Mouse (Mus musculus) kidney, embryonic 14.5 days (tissue): ENCODE data around the gene Zfp771. TPM values are rescaled to one million over a fixed set of nuclear protein-coding genes. Genes with fewer than 3 reads are reported as not detected.

Experiments
- ATAC-seq: fragments of 200-750 bp; cut with Nextera tagmentation; 2 replicates; pipeline ENCODE4 v1.8.0; 2017; ENCODE audit warnings: moderate number of reproducible peaks, mild to moderate bottlenecking, moderate TSS enrichment, moderate library complexity; ENCODE audit not compliant: low FRiP score, low TSS enrichment
- H3K27ac ChIP-seq: fragments of 300-500 bp; sonication (generic); 2 replicates; pipeline ENCODE4 v1.5.1; 2014; ENCODE audit warnings: low read depth, mild to moderate bottlenecking, low read length, moderate library complexity, mixed read lengths
- H3K27me3 ChIP-seq: fragments of 300-500 bp; sonication (generic); 2 replicates; pipeline ENCODE4 v1.6.1; 2014; ENCODE audit warnings: mild to moderate bottlenecking, low read length; ENCODE audit not compliant: control insufficient read depth, insufficient read depth
- H3K36me3 ChIP-seq: fragments of 300-500 bp; sonication (generic); 2 replicates; pipeline ENCODE4 v1.6.1; 2014; ENCODE audit warnings: low read length, mixed read lengths; ENCODE audit not compliant: control insufficient read depth, insufficient read depth
- H3K4me1 ChIP-seq: fragments of 300-500 bp; sonication (generic); 2 replicates; pipeline ENCODE4 v1.6.1; 2014; ENCODE audit warnings: low read length, mixed read lengths; ENCODE audit not compliant: control insufficient read depth, insufficient read depth
- H3K4me2 ChIP-seq: fragments of 300-500 bp; sonication (generic); replicated peaks from 2 replicates; pipeline ENCODE4 v1.6.1; 2014; ENCODE audit warnings: low read depth, mild to moderate bottlenecking, low read length
- H3K4me3 ChIP-seq: fragments of 300-500 bp; sonication (generic); 2 replicates; pipeline ENCODE4 v1.5.1; 2014; ENCODE audit warnings: mild to moderate bottlenecking, low read length
- H3K9ac ChIP-seq: fragments of 300-500 bp; sonication (generic); 2 replicates; pipeline ENCODE4 v1.6.1; 2014; ENCODE audit warnings: low read depth, mild to moderate bottlenecking, low read length, moderate library complexity
- H3K9me3 ChIP-seq: fragments of 300-500 bp; sonication (generic); 2 replicates; pipeline ENCODE4 v1.6.1; 2016; ENCODE audit warnings: low read length; ENCODE audit not compliant: control insufficient read depth
- WGBS: fragments of 180-500 bp; shearing (Covaris S2); extraction: QIAGEN DNeasy Blood & Tissue Kit; methylation state at CpG from one replicate; pipeline ENCODE4 v1.1.7; 2014; 5-methylcytosine and 5-hydroxymethylcytosine counted together
- polyA plus RNA-seq: library from polyadenylated mRNA; unstranded; fragments of >200 nt; fragmentation: Nextera tagmentation; extraction: Ambion mirVana; gene quantifications from 2 replicates; pipeline ENCODE4 v1.2.1, GENCODE M21; 2014

Gene Zfp771
- polyA plus RNA-seq, 1 experiment from 2014 or later: 59.3 TPM

- Histone ChIP-seq H3K4me2 (no peak overlapping the region), H3K9me3 (no peaks in the 10 kb centered on the region), H3K27me3 (no peaks in the 10 kb centered on the region), H3K4me1 (peaks cover 12% of the 10 kb centered on the region), H3K4me3 (no peak overlapping the region), H3K9ac (no peak overlapping the region), H3K27ac (no peak overlapping the region), H3K36me3 (peaks cover 13% of the 10 kb centered on the region)
- WGBS: 90% methylated on average over 4 of the region's 4 CpGs
- no peak for ATAC-seq
These were observed 27.0 kb downstream of the Zfp771 start for GRCm38 (mm10) chr7:127271093-127271492.

DNA sequence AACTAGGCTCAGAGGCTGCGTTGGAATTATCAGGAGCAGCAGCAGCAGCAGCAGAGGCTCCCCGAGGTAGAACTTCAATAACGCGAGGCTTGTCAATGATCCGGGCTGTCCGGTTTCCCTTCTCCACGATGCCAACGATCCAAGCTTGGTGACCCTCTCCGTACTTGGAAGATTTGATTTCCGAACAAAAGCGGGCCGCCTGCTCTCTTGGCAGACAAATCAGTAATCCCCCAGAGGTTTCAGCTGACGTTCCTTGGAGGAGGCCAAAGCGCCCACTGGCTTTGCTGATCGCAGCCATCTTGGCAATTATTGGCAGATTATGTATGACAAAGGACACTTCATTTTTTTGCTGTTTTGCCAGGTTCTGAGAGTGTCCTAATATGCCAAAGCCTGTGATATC, 28.5 kb downstream of the Zfp771 start:
- peak overlapping the region; percentile 90 for H3K4me2 ChIP-seq
- no peak overlapping the region for H3K9ac ChIP-seq
- H3K9me3 ChIP-seq: no peaks in the 10 kb centered on the region
- ATAC-seq: no peak
- no peak overlapping the region for H3K27ac ChIP-seq
- H3K36me3 ChIP-seq: peaks cover 13% of the 10 kb centered on the region
- peaks cover 17% of the 10 kb centered on the region for H3K4me1 ChIP-seq
- H3K4me3 ChIP-seq: peak overlapping the region; percentile 92; the same call in 1 of the 2 replicates
- no peaks in the 10 kb centered on the region for H3K27me3 ChIP-seq
- WGBS: 97% methylated on average over 15 of the region's 15 CpGs

DNA sequence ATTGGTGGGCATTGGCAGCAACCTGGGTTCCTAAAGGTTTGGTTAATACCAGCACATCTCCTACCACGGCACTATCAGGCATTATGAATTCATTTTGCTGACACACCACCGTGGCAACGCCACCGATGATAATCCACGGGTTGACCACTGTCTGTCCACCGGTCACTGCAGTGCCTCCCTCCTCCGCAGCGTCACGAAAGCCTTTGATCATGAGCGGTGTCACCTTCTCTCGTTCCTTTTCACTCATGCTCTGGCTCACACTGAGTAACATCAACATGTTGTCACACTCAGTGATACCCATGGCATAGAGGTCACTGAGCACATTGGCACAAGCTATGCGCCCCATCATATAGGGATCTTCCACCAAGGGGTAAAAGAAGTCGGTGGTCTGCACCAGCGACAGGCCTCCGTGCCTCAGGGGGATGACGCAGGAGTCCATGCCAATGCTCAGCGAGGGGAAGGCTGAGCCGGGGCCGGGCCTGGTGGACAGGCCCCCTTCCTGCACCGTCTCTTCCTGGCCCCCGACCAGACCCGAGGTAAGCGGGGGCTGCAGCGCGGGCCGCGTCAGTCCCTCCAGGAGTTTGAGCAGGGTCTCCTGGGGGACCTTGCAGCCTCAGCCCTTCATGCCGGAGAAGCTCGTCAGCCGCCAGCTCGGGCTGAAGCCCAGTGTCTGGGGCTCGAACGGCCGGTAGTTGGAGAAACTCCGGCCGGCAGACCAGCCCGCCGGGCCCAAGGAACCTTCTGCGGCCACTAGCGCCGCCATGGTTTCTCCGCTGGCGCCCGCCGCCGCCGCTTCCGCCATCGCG, 29.2 kb downstream of the Zfp771 start:
- Histone ChIP-seq H3K27me3 (no peaks in the 10 kb centered on the region), H3K4me3 (peak overlapping the region; percentile 92), H3K36me3 (peaks cover 13% of the 10 kb centered on the region), H3K9ac (peak overlapping the region; percentile 95), H3K4me1 (peaks cover 24% of the 10 kb centered on the region), H3K4me2 (peak overlapping the region; percentile 90), H3K27ac (peak overlapping the region; percentile 93), H3K9me3 (no peaks in the 10 kb centered on the region)
- 12% methylated on average over 50 of the region's 50 CpGs for WGBS
- ATAC-seq: peak; percentile 63

DNA sequence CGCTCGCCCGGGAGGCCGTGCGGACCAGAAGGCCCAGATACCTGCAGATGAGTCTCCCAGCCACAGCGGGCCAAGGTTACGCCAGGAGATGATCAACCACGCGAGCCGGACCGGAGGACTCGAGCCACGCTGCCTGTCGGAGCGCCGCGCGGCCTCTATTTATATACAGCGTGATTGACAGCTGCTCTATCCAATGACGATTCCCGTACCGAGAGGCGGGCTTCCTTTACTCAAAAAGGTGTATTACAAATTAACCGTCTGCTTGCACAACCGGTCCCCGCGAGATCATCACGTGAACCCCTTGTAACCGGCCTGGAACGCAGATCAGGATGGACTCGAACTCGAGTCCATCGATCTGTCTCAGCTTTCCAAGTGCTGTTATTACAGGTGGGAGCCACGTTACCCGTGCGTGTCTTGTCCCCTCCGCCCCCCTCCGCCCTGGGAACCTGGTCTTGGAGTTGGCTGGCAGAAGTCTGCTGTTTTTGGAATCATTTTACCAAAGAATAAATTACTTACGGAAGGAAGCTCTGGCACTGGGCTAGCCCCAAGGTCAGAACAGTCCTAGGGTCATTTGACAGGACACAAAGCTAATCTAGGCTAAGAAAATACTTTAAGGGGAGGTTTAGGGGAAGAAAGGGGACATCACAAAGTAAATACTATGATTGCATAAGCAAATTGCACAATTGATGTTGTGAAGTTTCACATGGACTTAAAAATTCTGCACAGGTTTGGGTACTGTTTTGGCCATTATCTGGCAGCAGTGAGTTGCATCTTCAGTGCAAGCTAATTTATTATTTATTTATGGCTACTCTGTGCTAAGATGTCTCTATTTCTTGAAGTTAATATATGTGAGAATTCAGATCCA, 30.1 kb downstream of the Zfp771 start, which contains the start of gene Sephs2:
Sephs2 (minus strand) TSS at position 131 of the 865 bp plus-strand sequence.
- Histone ChIP-seq H3K27me3 (no peaks in the 10 kb centered on the region), H3K4me2 (peak within 1 kb of the TSS; percentile 90), H3K36me3 (peaks cover 11% of the 10 kb centered on the region), H3K27ac (peak within 1 kb of the TSS; percentile 93), H3K9ac (peak within 1 kb of the TSS; percentile 95), H3K4me3 (peak within 1 kb of the TSS; percentile 92), H3K9me3 (no peaks in the 10 kb centered on the region), H3K4me1 (peaks cover 24% of the 10 kb centered on the region)
- 2% methylated on average over 39 of the region's 39 CpGs for WGBS
- ATAC-seq: peak; percentile 89

DNA sequence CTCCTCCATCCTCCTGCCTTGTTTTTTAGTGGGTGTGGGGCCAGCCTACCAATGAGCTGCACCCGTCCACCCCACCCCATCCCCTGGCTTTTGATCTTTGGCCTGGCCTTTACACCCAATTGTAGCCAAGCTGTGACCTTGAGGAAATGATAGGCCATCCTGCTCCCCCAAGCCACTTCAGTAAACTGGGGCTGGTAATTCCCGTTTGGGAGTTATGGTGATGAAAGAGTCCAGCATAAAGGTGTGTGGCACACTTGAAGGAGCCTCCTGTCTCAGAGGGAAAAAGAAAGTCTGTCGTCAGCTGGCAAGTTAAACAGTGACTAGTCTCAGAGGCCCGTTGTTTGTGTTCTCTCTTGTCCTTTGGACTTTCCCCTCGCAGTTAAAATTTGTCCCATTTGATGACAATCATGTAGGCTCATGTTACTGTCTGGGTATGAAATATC, 32.5 kb downstream of the Zfp771 start:
- ATAC-seq: no peak
- H3K9ac ChIP-seq: no peak overlapping the region

GRCm38 (mm10) chr7:127278311-127278710, 34.2 kb downstream of the Zfp771 start:
- WGBS: 21% methylated on average over 8 of the region's 8 CpGs
- ATAC-seq: no peak
- H3K9me3 ChIP-seq: no peaks in the 10 kb centered on the region

More for the DNA sequence above, 32.5 kb downstream of the Zfp771 start:
- Histone ChIP-seq H3K9me3 (no peaks in the 10 kb centered on the region), H3K36me3 (peaks cover 4% of the 10 kb centered on the region; the same call in 1 of the 2 replicates), H3K4me1 (peaks cover 24% of the 10 kb centered on the region), H3K27me3 (no peaks in the 10 kb centered on the region), H3K27ac (peak overlapping the region; percentile 52), H3K4me2 (no peak overlapping the region; the same call in 1 of the 2 replicates), H3K4me3 (no peak overlapping the region)
- WGBS: 24% methylated on average over 5 of the region's 5 CpGs

GRCm38 (mm10) chr7:127280092-127280491, 36.0 kb downstream of the Zfp771 start:
- Histone ChIP-seq H3K36me3 (no peaks in the 10 kb centered on the region), H3K9ac (no peak overlapping the region), H3K9me3 (no peaks in the 10 kb centered on the region), H3K4me3 (no peak overlapping the region), H3K4me2 (no peak overlapping the region), H3K27me3 (no peaks in the 10 kb centered on the region), H3K4me1 (peaks cover 12% of the 10 kb centered on the region; the same call in 1 of the 2 replicates), H3K27ac (no peak overlapping the region)
- whole genome bisulfite sequencing: 48% methylated on average over 3 of the region's 3 CpGs
- no peak for ATAC-seq

More at GRCm38 (mm10) chr7:127278311-127278710, 34.2 kb downstream of the Zfp771 start:
- no peak overlapping the region for H3K4me3 ChIP-seq
- peaks cover 12% of the 10 kb centered on the region for H3K4me1 ChIP-seq
- H3K36me3 ChIP-seq: no peaks in the 10 kb centered on the region
- H3K9ac ChIP-seq: no peak overlapping the region
- H3K27me3 ChIP-seq: no peaks in the 10 kb centered on the region
- H3K4me2 ChIP-seq: no peak overlapping the region
- H3K27ac ChIP-seq: no peak overlapping the region

DNA sequence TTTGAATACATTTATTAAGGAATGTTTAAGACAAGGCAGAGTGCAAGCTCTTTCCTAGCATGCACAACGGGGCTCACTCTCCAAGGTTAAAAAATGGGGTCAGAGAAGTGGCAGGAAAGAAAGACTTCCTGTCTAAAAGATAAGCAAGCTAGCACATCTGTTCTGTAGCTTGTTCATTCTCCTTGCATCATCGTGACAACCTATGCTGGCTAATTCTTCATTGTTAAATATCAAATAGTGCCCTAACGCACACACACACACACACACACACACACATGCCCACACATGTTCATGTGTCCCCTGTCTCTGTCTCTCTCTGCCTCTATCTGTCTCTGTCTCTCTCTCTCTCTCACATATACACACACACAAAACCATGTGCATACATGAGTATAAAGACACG, 37.0 kb downstream of the Zfp771 start:
- Histone ChIP-seq H3K9ac (no peak overlapping the region), H3K9me3 (no peaks in the 10 kb centered on the region), H3K4me1 (peaks cover 12% of the 10 kb centered on the region; the same call in 1 of the 2 replicates), H3K4me3 (no peak overlapping the region), H3K27ac (no peak overlapping the region), H3K27me3 (no peaks in the 10 kb centered on the region), H3K4me2 (no peak overlapping the region), H3K36me3 (no peaks in the 10 kb centered on the region)
- WGBS: 62% methylated on average over 4 of the region's 4 CpGs
- no peak for ATAC-seq
